Mouse (Mus musculus) thymus, adult 2 months (tissue): ENCODE measurements at regions not wholly inside any gene's neighbourhood (a gene's known extent, or its start where the extent isn't known, plus 50 kb on each side); places are given as distances from the start of the nearest gene placed in this dataset.

Source experiments
- DNase-seq: peaks from one replicate; pipeline ENCODE4 v3.0.0; 2021
- H3K27ac ChIP-seq: fragments of 200-500 bp; 2 replicates; pipeline ENCODE4 v1.5.1; 2012; ENCODE audit warnings: low read length, control low read depth; ENCODE audit not compliant: control insufficient read depth, insufficient read depth
- H3K27me3 ChIP-seq: fragments of 200-500 bp; 2 replicates; pipeline ENCODE4 v1.6.1; 2012; ENCODE audit warnings: mild to moderate bottlenecking, low read length, moderate library complexity, mixed read lengths; ENCODE audit not compliant: control insufficient read depth, insufficient read depth
- H3K36me3 ChIP-seq: fragments of 200-500 bp; 2 replicates; pipeline ENCODE4 v1.6.1; 2012; ENCODE audit warnings: mild to moderate bottlenecking, low read length, moderate library complexity; ENCODE audit not compliant: control insufficient read depth, insufficient read depth
- H3K4me1 ChIP-seq: fragments of 200-500 bp; replicated peaks from 2 replicates; pipeline ENCODE4 v1.6.1; 2012; ENCODE audit warnings: low read length; ENCODE audit not compliant: control insufficient read depth, insufficient read depth
- H3K4me3 ChIP-seq: fragments of 200-500 bp; 2 replicates; pipeline ENCODE4 v1.5.1; 2012; ENCODE audit warnings: mild to moderate bottlenecking, low read length, control low read depth, moderate library complexity; ENCODE audit not compliant: control insufficient read depth, insufficient read depth
- CTCF ChIP-seq: fragments of 200-500 bp; IDR thresholded peaks from 2 replicates; pipeline ENCODE4 v1.5.1; 2012; ENCODE audit warnings: mild to moderate bottlenecking, control low read depth, low read length, moderate library complexity, borderline replicate concordance; ENCODE audit not compliant: control insufficient read depth, poor library complexity, insufficient read depth; ENCODE audit errors: extremely low read depth
- POLR2A ChIP-seq: fragments of 200-500 bp; IDR thresholded peaks from 2 replicates; pipeline ENCODE4 v1.6.1; 2012; ENCODE audit warnings: mild to moderate bottlenecking, low read length, control low read depth, moderate library complexity; ENCODE audit not compliant: control insufficient read depth, poor library complexity, insufficient read depth; ENCODE audit errors: extremely low read depth
- WGBS: fragments of 180-500 bp; shearing (Covaris S2); methylation state at CpG from one replicate; pipeline ENCODE4 v1.1.7; 2018; 5-methylcytosine and 5-hydroxymethylcytosine counted together

DNA sequence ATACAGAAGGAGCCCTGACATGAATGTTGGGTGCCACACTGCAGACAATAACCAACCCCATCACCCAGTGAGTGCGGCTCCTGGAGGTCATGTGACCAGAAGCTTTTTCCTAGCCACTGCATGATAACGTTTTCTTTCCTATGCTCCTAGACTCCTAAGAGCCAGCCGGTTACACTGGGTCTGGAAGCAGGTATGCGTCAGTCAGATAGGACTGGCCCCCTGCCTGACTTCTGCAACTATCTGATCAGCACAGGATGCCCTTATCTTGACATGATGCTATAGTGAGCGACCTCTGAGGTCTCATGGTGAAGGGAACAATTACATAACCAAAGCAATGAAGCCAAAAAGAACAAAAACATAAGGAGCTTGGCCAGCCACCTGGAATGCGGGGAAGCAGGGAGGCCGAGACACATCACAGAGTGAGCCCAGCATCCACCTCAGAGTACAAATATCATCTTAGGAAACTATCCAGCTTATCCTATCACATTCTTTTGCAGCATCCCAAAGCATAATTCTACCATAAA lies 63.2 kb upstream of the Trib2 start:
- H3K36me3 ChIP-seq = no peaks in the 10 kb centered on the region
- H3K27me3 ChIP-seq = no peaks in the 10 kb centered on the region
- H3K4me1 ChIP-seq = no peaks in the 10 kb centered on the region
- TF ChIP-seq CTCF (no peak), POLR2A (no peak)
- no peak for DNase-seq
- WGBS = 91% methylated on average over 7 of the region's 7 CpGs
- H3K4me3 ChIP-seq = no peak overlapping the region
- no peak overlapping the region for H3K27ac ChIP-seq
